Mouse (Mus musculus): ENCODE data around the gene Camkk2. TPM values are rescaled to one million over a fixed set of nuclear protein-coding genes. Genes with fewer than 3 reads are reported as not detected.
A peak's percentile ranks its signal among the peaks of the same experiment; 100 is the strongest.

The Camkk2 gene
- polyA plus RNA-seq, 1 experiment from 2014 or later = 27.1 TPM

GRCm38 (mm10) chr5:122700109-122700836 lies 78.9 kb downstream of the Camkk2 start:
- no peak for DNase-seq (ENCODE audit: low spot score)

- no peak for DNase-seq (ENCODE audit: low spot score)
These were observed 80.5 kb downstream of the Camkk2 start for GRCm38 (mm10) chr5:122698701-122699060.

- peak; percentile 59 for DNase-seq (ENCODE audit: low spot score)
These were observed 81.0 kb downstream of the Camkk2 start for GRCm38 (mm10) chr5:122698041-122698700.

GRCm38 (mm10) chr5:122695516-122695915 lies 83.7 kb downstream of the Camkk2 start:
- no peak for DNase-seq (ENCODE audit: low spot score)

GRCm38 (mm10) chr5:122693431-122694207 lies 85.6 kb downstream of the Camkk2 start:
- no peak for DNase-seq (ENCODE audit: low spot score)

- DNase-seq (ENCODE audit: low spot score) = no peak
These were observed 88.7 kb downstream of the Camkk2 start for GRCm38 (mm10) chr5:122690486-122690885.

GRCm38 (mm10) chr5:122689153-122689552 lies 90.1 kb downstream of the Camkk2 start:
- no peak for DNase-seq (ENCODE audit: low spot score)

- no peak for DNase-seq (ENCODE audit: low spot score)
These were observed 91.8 kb downstream of the Camkk2 start for GRCm38 (mm10) chr5:122687391-122687790.

GRCm38 (mm10) chr5:122683926-122684325 lies 95.3 kb downstream of the Camkk2 start:
- DNase-seq (ENCODE audit: low spot score) = no peak

GRCm38 (mm10) chr5:122681276-122681675 lies 97.9 kb downstream of the Camkk2 start:
- no peak for DNase-seq (ENCODE audit: low spot score)

Small RNA genes lying within 50 kb of the gene (microRNA-seq; reads per million reads assigned to microRNA genes)
- not detected for gene Mir8115 (ENCODE audit: borderline number of aligned reads)

Other genes with a start within 250 kb of the Camkk2 start
- 10.9 and 12.5 TPM in 2 replicates for gene Ift81, start 164.9 kb downstream of the Camkk2 start, polyA plus RNA-seq (2015; fragmentation: Nextera tagmentation; extraction: Ambion mirVana)
- gene P2rx7, start 135.5 kb downstream of the Camkk2 start, polyA plus RNA-seq (2015; fragmentation: Nextera tagmentation; extraction: Ambion mirVana) = 8.2 and 8.8 TPM in 2 replicates
- 22.5 and 26.7 TPM in 2 replicates for gene P2rx4, start 71.9 kb downstream of the Camkk2 start, polyA plus RNA-seq (2015; fragmentation: Nextera tagmentation; extraction: Ambion mirVana)
- 407 and 446 TPM in 2 replicates for gene Anapc5, start 41.9 kb upstream of the Camkk2 start, polyA plus RNA-seq (2015; fragmentation: Nextera tagmentation; extraction: Ambion mirVana)
- 35.8 and 37.9 TPM in 2 replicates for gene Rnf34, start 70.6 kb upstream of the Camkk2 start, polyA plus RNA-seq (2015; fragmentation: Nextera tagmentation; extraction: Ambion mirVana)
- gene Kdm2b, start 210.4 kb upstream of the Camkk2 start, polyA plus RNA-seq (2015; fragmentation: Nextera tagmentation; extraction: Ambion mirVana) = 29.6 and 31.8 TPM in 2 replicates
- 16.1 and 17.3 TPM in 2 replicates for gene Orai1, start 235.7 kb upstream of the Camkk2 start, polyA plus RNA-seq (2015; fragmentation: Nextera tagmentation; extraction: Ambion mirVana)

Measured in thymus, postnatal 0 days (tissue).